Mouse (Mus musculus) G1E-ER4 (cell line): ENCODE results near the gene Cldn6. TPM values are rescaled to one million over a fixed set of nuclear protein-coding genes. Genes with fewer than 3 reads are reported as not detected.

Experiments
- GATA1 ChIP-seq: IDR thresholded peaks from one replicate; pipeline ENCODE4 v1.8.0; 2012; ENCODE audit warnings: low read length, inconsistent platforms
- polyA plus RNA-seq: library from polyadenylated mRNA; stranded (reverse); fragments of >175 nt; gene quantifications from 2 replicates; pipeline ENCODE4 v1.2.3, GENCODE M21; 2012

Gene Cldn6
- polyA plus RNA-seq, 1 experiment, result not detected

- no peak for TF ChIP-seq GATA1
Measured at GRCm38 (mm10) chr17:23730441-23730840, 51.4 kb downstream of the Cldn6 start.

Other genes starting within 250 kb of the Cldn6 start
- gene Vmn2r117, start 199.6 kb upstream of the Cldn6 start, polyA plus RNA-seq, result not detected in 2 replicates
- 10.3 and 12.1 TPM in 2 replicates for gene Zfp213, start 115.0 kb upstream of the Cldn6 start, polyA plus RNA-seq
- gene Zfp13, start 79.8 kb upstream of the Cldn6 start, polyA plus RNA-seq, result 0.21 TPM in 2 replicates
- not detected in 2 replicates for gene Zscan10, start 78.4 kb upstream of the Cldn6 start, polyA plus RNA-seq
- gene Mmp25, start 34.0 kb upstream of the Cldn6 start, polyA plus RNA-seq, result not detected in 2 replicates
- not detected in 2 replicates for gene Bicdl2, start 18.7 kb upstream of the Cldn6 start, polyA plus RNA-seq
- gene Hcfc1r1, start 5.7 kb upstream of the Cldn6 start, polyA plus RNA-seq, result 258 and 328 TPM in 2 replicates
- 96.9 and 107 TPM in 2 replicates for gene Thoc6, start 5.4 kb upstream of the Cldn6 start, polyA plus RNA-seq
- gene Tnfrsf12a, start 1.8 kb upstream of the Cldn6 start, polyA plus RNA-seq, result 5.5 and 6.2 TPM in 2 replicates
- gene Cldn9, start 4.8 kb downstream of the Cldn6 start, polyA plus RNA-seq, result not detected in 2 replicates
- not detected in 2 replicates for gene 1520401A03Rik, start 43.5 kb downstream of the Cldn6 start, polyA plus RNA-seq
- gene Pkmyt1, start 47.1 kb downstream of the Cldn6 start, polyA plus RNA-seq, result 104 and 119 TPM in 2 replicates
- gene Paqr4, start 61.6 kb downstream of the Cldn6 start, polyA plus RNA-seq, result 1.4 and 3.1 TPM in 2 replicates
- gene Kremen2, start 66.6 kb downstream of the Cldn6 start, polyA plus RNA-seq, result 0.06 and 0.21 TPM in 2 replicates
- gene Flywch1, start 92.4 kb downstream of the Cldn6 start, polyA plus RNA-seq, result 23.5 and 36.1 TPM in 2 replicates
- not detected in 2 replicates for gene Flywch2, start 106.8 kb downstream of the Cldn6 start, polyA plus RNA-seq
- gene Srrm2, start 111.3 kb downstream of the Cldn6 start, polyA plus RNA-seq, result 91.1 and 315 TPM in 2 replicates
- 819 and 1,233 TPM in 2 replicates for gene Elob, start 149.9 kb downstream of the Cldn6 start, polyA plus RNA-seq
- gene Prss33, start 156.8 kb downstream of the Cldn6 start, polyA plus RNA-seq, result not detected in 2 replicates
- gene Prss32, start 164.6 kb downstream of the Cldn6 start, polyA plus RNA-seq, result not detected in 2 replicates
- gene Prss41, start 164.9 kb downstream of the Cldn6 start, polyA plus RNA-seq, result not detected in 2 replicates
- gene Prss21, start 188.8 kb downstream of the Cldn6 start, polyA plus RNA-seq, result not detected in 2 replicates
- not detected in 2 replicates for gene Dcpp1, start 201.6 kb downstream of the Cldn6 start, polyA plus RNA-seq
- gene Dcpp2, start 201.6 kb downstream of the Cldn6 start, polyA plus RNA-seq, result not detected in 2 replicates
- not detected in 2 replicates for gene Dcpp3, start 238.2 kb downstream of the Cldn6 start, polyA plus RNA-seq